Mouse (Mus musculus): ENCODE data around the gene Gm1043. TPM values are rescaled to one million over a fixed set of nuclear protein-coding genes. Genes with fewer than 3 reads are reported as not detected.

Gene Gm1043
- polyA plus RNA-seq, 1 experiment = 15.6 TPM

GRCm38 (mm10) chr5:37241224-37241623, 156.1 kb downstream of the Gm1043 start:
- DNase-seq (ENCODE audit: extremely low spot score in 1 of 2, low spot score in 1 of 2) = no peak

GRCm38 (mm10) chr5:37241651-37242151, 156.5 kb downstream of the Gm1043 start, which contains the start of gene Crmp1:
TSS of gene Crmp1 (plus strand) at chr5:37241940.
- DNase-seq (ENCODE audit: extremely low spot score in 1 of 2, low spot score in 1 of 2) = peak; percentile 71 to 87

- no peak for DNase-seq (ENCODE audit: extremely low spot score in 1 of 2, low spot score in 1 of 2)
These were observed 157.4 kb downstream of the Gm1043 start for GRCm38 (mm10) chr5:37242360-37243168.

DNA sequence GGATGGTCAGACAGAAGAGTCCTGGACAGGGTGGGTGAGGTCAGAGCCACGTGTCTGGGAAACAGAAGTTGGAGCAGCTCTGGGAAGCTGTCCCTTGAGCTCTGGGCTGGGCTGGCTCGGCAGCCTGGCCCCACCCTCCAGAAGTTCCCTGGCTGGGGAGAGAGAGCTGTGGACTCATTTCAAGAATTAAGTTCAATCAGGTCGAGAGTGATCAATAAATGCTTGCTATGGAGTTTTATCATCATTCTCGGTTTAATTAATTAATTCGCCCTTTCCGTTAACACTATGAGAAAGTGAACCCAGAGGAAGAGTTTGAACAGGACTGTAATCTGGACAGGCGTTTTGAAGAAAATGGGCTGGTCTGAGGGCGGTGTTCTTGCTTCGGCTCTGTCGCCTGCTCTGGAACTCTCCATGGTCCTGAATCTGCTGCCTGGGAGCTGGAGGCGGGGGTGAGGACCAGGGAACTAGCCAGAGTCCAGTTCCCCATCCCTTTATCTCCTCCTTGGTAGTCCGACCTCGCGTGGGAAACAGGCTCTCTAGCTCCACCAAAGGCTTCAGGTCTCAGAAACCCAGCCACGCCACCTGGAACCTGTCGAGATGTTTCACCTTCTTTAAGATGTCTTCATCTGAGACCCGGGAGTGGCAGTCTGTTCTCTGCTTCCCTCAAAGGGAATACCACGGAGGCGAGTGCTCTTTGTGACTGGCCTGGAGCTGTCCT, 158.2 kb downstream of the Gm1043 start:
- DNase-seq (ENCODE audit: extremely low spot score in 1 of 2, low spot score in 1 of 2) = peak in 1 of 2 experiments; percentile 42

DNA sequence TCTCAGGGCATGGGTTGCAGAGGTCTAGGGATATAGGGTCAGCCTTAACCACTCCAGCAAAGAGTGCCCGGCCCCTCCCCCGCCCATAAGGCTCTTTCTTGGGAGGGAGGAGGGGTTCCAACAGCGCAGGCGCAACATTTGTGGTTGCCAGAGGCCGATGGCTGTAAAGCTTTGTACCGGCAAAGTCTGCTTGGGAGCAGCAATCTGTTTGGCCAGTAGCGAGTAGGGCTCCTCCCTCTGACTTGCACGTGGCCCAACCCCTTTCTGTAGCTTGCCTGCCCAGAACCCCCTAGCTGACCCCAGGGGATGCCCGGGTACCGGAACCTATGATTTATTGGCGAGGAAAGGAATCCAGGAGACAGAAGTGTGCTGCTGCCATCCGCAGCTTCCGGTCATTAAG, 159.0 kb downstream of the Gm1043 start:
- DNase-seq (ENCODE audit: extremely low spot score in 1 of 2, low spot score in 1 of 2) = peak; percentile 72 to 82

- DNase-seq (ENCODE audit: extremely low spot score in 1 of 2, low spot score in 1 of 2) = no peak
These were observed 159.6 kb downstream of the Gm1043 start for GRCm38 (mm10) chr5:37244666-37245242.

GRCm38 (mm10) chr5:37245651-37246050, 160.5 kb downstream of the Gm1043 start:
- DNase-seq (ENCODE audit: extremely low spot score in 1 of 2, low spot score in 1 of 2) = peak in 1 of 2 experiments; percentile 82

- DNase-seq (ENCODE audit: extremely low spot score in 1 of 2, low spot score in 1 of 2) = no peak
These were observed 161.2 kb downstream of the Gm1043 start for GRCm38 (mm10) chr5:37246138-37246910.

DNA sequence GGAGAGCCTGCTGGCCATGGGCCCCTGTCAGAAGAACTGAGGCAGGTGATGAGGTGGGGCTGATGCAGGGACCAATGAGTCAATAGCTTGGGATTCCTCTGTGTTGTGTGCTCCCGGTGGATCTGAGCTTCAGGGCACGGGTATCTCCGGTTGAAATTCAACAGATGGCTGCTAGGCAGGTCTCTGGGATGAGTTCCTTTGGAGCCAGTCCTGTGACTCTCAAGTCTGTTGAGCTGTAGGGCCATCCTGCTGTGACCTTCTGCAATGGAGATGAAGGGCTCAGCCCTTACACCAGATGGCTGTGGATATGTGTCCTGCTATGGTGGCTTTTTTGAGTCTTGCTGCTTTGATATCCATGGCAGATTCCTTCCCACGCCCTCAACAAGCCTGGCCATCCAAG, 162.3 kb downstream of the Gm1043 start:
- DNase-seq (ENCODE audit: extremely low spot score in 1 of 2, low spot score in 1 of 2) = no peak

DNA sequence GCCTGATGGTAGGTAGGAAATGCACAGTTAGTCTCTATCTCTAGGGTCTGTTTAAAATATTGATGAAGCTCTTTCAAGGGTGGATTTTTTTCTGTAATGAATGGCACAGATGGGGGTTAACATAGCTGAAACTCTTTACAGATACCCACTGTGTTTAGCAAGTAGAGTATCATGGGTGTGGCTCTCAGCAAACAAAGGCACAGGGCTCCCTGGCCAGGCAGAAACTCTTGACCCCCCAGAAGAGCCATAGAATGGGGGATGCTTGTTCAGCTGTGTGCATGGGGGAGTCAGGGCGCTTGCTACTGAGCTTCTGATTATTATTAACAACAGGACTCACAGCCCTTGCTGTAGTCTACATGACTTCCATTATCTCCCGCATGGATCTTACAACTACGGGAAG, 163.7 kb downstream of the Gm1043 start:
- no peak for DNase-seq (ENCODE audit: extremely low spot score in 1 of 2, low spot score in 1 of 2)

DNA sequence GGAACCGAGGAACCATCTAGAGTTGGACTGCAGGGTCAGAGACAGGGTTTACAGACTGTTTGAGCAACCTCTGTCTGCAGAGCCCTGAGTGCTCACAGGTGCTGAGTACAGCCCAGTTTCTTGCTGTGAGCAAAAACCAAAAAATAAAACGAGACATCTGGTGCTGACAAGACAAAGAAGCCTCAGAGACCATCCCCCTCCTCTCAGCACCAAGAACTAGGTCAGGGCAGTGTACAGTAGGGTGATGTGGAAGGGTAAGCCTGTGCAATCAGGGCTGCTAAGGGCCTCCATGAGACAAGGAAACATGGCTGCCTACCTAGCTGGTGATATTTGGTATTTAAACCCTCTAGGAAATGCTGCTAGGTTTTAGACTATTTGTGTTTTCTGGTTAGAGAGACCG, 166.4 kb downstream of the Gm1043 start:
- no peak for DNase-seq (ENCODE audit: extremely low spot score in 1 of 2, low spot score in 1 of 2)

GRCm38 (mm10) chr5:37252101-37252804, 167.1 kb downstream of the Gm1043 start:
- peak in 1 of 2 experiments; percentile 72 for DNase-seq (ENCODE audit: extremely low spot score in 1 of 2, low spot score in 1 of 2)

DNA sequence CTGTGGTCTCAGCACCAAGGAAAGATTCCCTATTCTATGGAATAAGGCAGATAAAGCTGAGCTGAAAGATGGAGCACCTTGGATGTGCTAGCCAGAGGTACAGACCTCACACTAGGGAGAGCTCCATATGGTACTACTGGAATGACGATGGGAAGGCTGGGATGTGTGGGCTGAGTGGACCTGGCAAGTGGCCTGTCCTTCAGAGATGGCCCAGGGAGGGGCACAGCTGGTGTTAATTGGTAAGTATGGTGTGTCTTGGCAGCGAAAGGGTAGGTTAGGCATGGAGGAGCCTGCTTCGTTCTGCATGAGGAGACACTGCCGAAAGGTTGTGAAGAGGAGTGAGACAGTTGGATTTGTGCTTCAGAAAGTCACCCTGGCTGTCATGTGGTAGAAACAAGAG, 169.4 kb downstream of the Gm1043 start:
- no peak for DNase-seq (ENCODE audit: extremely low spot score in 1 of 2, low spot score in 1 of 2)

GRCm38 (mm10) chr5:37256823-37257222, 171.7 kb downstream of the Gm1043 start:
- no peak for DNase-seq (ENCODE audit: extremely low spot score in 1 of 2, low spot score in 1 of 2)

GRCm38 (mm10) chr5:37257243-37257642, 172.1 kb downstream of the Gm1043 start:
- no peak for DNase-seq (ENCODE audit: extremely low spot score in 1 of 2, low spot score in 1 of 2)

DNA sequence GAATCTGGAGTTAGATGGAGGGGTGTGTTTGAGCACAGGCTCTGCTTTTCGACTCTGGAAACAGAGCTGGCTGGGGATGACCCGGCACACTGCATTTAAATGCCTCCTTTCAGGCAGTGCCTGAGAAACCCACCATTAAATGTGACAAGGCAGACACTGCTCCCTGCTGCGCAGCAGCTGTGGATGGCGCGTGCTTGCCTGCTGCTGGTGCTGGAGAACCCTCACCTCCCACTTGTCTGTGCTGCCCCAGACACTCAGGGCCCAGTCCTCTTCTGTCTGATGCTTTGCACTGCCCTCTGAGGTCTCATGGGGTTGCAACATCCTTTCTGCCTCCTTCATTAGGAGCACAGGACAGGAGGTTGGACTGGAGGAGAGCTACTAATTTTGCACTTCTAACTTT, 176.6 kb downstream of the Gm1043 start:
- DNase-seq (ENCODE audit: extremely low spot score in 1 of 2, low spot score in 1 of 2) = no peak

GRCm38 (mm10) chr5:37263816-37264215, 178.6 kb downstream of the Gm1043 start:
- no peak for DNase-seq (ENCODE audit: extremely low spot score in 1 of 2, low spot score in 1 of 2)

Data from frontal cortex, adult 2 months (tissue).